Mouse (Mus musculus) forebrain, postnatal 0 days (tissue): ENCODE results near the gene Gm36245. TPM values are rescaled to one million over a fixed set of nuclear protein-coding genes. Genes with fewer than 3 reads are reported as not detected.
"Not testable (repeated sequence)": the region's sequence is repeated elsewhere in the genome, so short reads cannot be mapped to it uniquely, and the experiment has no call there.

Experiments used
- ATAC-seq: fragments of 200-750 bp; cut with Nextera tagmentation; 2 replicates; pipeline ENCODE4 v1.8.0; 2017; ENCODE audit warnings: mild to moderate bottlenecking, moderate library complexity
- DNase-seq: peaks from one replicate; pipeline ENCODE4 v3.0.0-alpha.2; 2015
- H3K27ac ChIP-seq: fragments of 300-500 bp; sonication (generic); 2 replicates; pipeline ENCODE4 v1.5.1; 2014; ENCODE audit warnings: low read depth, mild to moderate bottlenecking, antibody characterized with exemption, low read length, moderate library complexity, mixed read lengths
- H3K27me3 ChIP-seq: fragments of 300-500 bp; sonication (generic); 2 replicates; pipeline ENCODE4 v1.6.1; 2014; ENCODE audit warnings: mild to moderate bottlenecking, low read length, mixed read lengths; ENCODE audit not compliant: insufficient read depth
- H3K36me3 ChIP-seq: fragments of 300-500 bp; sonication (generic); 2 replicates; pipeline ENCODE4 v1.6.1; 2014; ENCODE audit warnings: mild to moderate bottlenecking, moderate library complexity; ENCODE audit not compliant: insufficient read depth
- H3K4me1 ChIP-seq: fragments of 300-500 bp; sonication (generic); 2 replicates; pipeline ENCODE4 v1.6.1; 2014; ENCODE audit warnings: antibody characterized with exemption; ENCODE audit not compliant: insufficient read depth
- H3K4me2 ChIP-seq: fragments of 300-500 bp; sonication (generic); 2 replicates; pipeline ENCODE4 v1.6.1; 2014; ENCODE audit warnings: low read depth, mild to moderate bottlenecking, moderate library complexity
- H3K4me3 ChIP-seq: fragments of 300-500 bp; sonication (generic); 2 replicates; pipeline ENCODE4 v1.5.1; 2014; ENCODE audit warnings: low read depth, low read length, mixed read lengths
- H3K9ac ChIP-seq: fragments of 300-500 bp; sonication (generic); 2 replicates; pipeline ENCODE4 v1.6.1; 2014; ENCODE audit warnings: mild to moderate bottlenecking
- H3K9me3 ChIP-seq: fragments of 300-500 bp; sonication (generic); 2 replicates; pipeline ENCODE4 v1.6.1; 2016; ENCODE audit warnings: low read length
- polyA plus RNA-seq: library from polyadenylated mRNA; unstranded; fragments of >200 nt; fragmentation: Nextera tagmentation; extraction: Ambion mirVana; gene quantifications from 2 replicates; pipeline ENCODE4 v1.2.1, GENCODE M21; 2015
- total RNA-seq: library from RNA; depleted of rRNA; stranded (reverse); fragments of >200 nt; gene quantifications from 2 replicates; pipeline ENCODE4 v1.2.3, GENCODE M21; 2014; rRNA removed

Gene Gm36245
- total and polyA plus RNA-seq, 2 experiments from 2014 or later: not detected

DNA sequence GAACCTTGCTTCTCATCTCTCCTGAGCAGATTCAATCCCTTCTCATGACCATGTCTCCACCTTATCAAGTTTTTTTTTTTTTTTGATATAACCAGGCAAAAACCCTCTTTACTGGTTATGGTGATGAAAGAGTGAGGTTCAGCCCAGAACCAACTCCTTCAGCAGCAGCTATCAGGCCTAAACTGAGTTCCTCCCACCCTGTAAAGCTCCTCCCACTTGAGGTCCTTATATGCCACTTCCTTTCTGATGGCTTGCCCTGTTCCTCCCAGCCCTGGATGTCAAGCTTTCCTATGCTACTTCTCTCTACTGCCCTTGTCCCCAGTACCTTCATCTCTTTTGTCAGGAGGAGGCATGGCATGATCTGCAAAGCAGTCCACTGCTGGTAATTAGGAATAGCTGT is 52.1 kb downstream of the Gm36245 start:
- H3K9me3 ChIP-seq: not testable (repeated sequence)

More for the DNA sequence above, 52.1 kb downstream of the Gm36245 start:
- not testable (repeated sequence) for H3K9ac ChIP-seq, H3K4me1 ChIP-seq, H3K27me3 ChIP-seq, H3K27ac ChIP-seq, H3K4me2 ChIP-seq, H3K4me3 ChIP-seq, DNase-seq, ATAC-seq, H3K36me3 ChIP-seq

Other genes starting within 250 kb of the Gm36245 start
- gene Apol7a, start 200.1 kb upstream of the Gm36245 start, total RNA-seq: not detected in 2 replicates
- gene Apol7a, start 200.1 kb upstream of the Gm36245 start, polyA plus RNA-seq: not detected in 2 replicates
- 6.6 TPM in 1 of 2 replicates, not detected in the other for gene Apol9a, start 188.1 kb upstream of the Gm36245 start, total RNA-seq
- gene Apol9a, start 188.1 kb upstream of the Gm36245 start, polyA plus RNA-seq: 0.55 and 0.99 TPM in 2 replicates
- not detected in 2 replicates for gene Apol7b, start 151.8 kb upstream of the Gm36245 start, total RNA-seq
- 0.13 TPM in 1 of 2 replicates, not detected in the other for gene Apol7b, start 151.8 kb upstream of the Gm36245 start, polyA plus RNA-seq
- gene Apol10a, start 122.2 kb upstream of the Gm36245 start, total RNA-seq: not detected in 2 replicates
- gene Apol10a, start 122.2 kb upstream of the Gm36245 start, polyA plus RNA-seq: not detected in 2 replicates
- not detected in 2 replicates for gene Apol11a, start 91.0 kb upstream of the Gm36245 start, total RNA-seq
- gene Apol11a, start 91.0 kb upstream of the Gm36245 start, polyA plus RNA-seq: not detected in 2 replicates
- gene Apol7c, start 65.9 kb upstream of the Gm36245 start, total RNA-seq: not detected in 2 replicates
- gene Apol7c, start 65.9 kb upstream of the Gm36245 start, polyA plus RNA-seq: not detected in 2 replicates
- gene 1700025B11Rik, start 37.4 kb upstream of the Gm36245 start, total RNA-seq: not detected in 2 replicates
- gene 1700025B11Rik, start 37.4 kb upstream of the Gm36245 start, polyA plus RNA-seq: not detected in 2 replicates
- 0.05 TPM in 1 of 2 replicates, not detected in the other for gene Apol10b, start 3.1 kb upstream of the Gm36245 start, total RNA-seq
- gene Apol10b, start 3.1 kb upstream of the Gm36245 start, polyA plus RNA-seq: not detected in 2 replicates
- gene Apol11b, start 44.0 kb downstream of the Gm36245 start, total RNA-seq: not detected in 2 replicates
- not detected in 2 replicates for gene Apol11b, start 44.0 kb downstream of the Gm36245 start, polyA plus RNA-seq
- not detected in 2 replicates for gene Apol7e, start 99.6 kb downstream of the Gm36245 start, total RNA-seq
- 0.08 TPM in 1 of 2 replicates, not detected in the other for gene Apol7e, start 99.6 kb downstream of the Gm36245 start, polyA plus RNA-seq
- gene Apol9b, start 129.8 kb downstream of the Gm36245 start, total RNA-seq: not detected in 2 replicates
- gene Apol9b, start 129.8 kb downstream of the Gm36245 start, polyA plus RNA-seq: 0.16 TPM in 1 of 2 replicates, not detected in the other
- 0.08 and 2.0 TPM in 2 replicates for gene Apol8, start 157.7 kb downstream of the Gm36245 start, total RNA-seq
- 0.36 and 0.44 TPM in 2 replicates for gene Apol8, start 157.7 kb downstream of the Gm36245 start, polyA plus RNA-seq
- 26.4 and 35.2 TPM in 2 replicates for gene Myh9, start 242.9 kb downstream of the Gm36245 start, total RNA-seq
- gene Myh9, start 242.9 kb downstream of the Gm36245 start, polyA plus RNA-seq: 5.8 and 7.2 TPM in 2 replicates